Mouse (Mus musculus) G1E-ER4 (cell line): ENCODE measurements around the gene Wfdc1. TPM values are rescaled to one million over a fixed set of nuclear protein-coding genes. Genes with fewer than 3 reads are reported as not detected.

ENCODE experiments used
- GATA1 ChIP-seq: IDR thresholded peaks from one replicate; pipeline ENCODE4 v1.8.0; 2012; ENCODE audit warnings: low read length, inconsistent platforms
- polyA plus RNA-seq: library from polyadenylated mRNA; stranded (reverse); fragments of >175 nt; gene quantifications from 2 replicates; pipeline ENCODE4 v1.2.3, GENCODE M21; 2012

Gene Wfdc1
- polyA plus RNA-seq = not detected in 2 replicates

DNA sequence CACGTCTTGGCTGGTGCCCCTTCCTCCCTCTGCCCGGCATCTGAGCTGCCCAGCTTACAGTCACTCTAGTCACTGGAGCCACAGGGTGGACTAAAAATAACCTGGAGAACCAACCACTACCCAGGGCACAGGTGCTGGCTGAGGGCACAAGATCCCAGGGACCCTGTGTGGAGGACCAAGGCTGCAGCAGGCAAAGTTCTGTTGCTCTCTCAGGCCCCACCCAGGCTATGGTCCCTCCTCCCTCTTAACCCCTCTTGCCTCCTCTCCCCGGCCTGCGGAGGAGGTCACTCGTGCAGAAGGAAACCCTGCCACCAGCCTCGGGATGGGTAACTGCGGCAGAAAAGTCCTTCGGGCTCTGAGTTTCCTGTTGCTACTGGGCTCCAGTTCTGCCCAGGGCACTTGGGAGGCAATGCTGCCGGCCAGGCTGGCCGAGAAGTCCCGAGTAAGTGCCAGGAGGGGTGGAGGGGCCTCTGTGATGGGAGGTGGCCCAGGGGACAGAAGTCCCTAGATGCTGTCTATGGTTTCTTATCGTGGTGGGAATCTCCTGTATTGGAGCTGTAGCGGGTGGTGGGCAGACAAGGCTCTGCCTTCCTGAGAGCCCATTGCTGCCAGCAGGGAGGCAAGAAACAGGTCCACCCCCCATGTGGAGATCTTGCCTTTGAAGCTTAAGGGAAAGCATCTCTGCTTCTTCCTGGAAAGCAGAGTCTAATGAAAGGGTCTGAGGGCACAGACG is at the start of gene Wfdc1:
Wfdc1 (plus strand) TSS at position 147 of the 733 bp plus-strand sequence.
- no peak for TF ChIP-seq GATA1

DNA sequence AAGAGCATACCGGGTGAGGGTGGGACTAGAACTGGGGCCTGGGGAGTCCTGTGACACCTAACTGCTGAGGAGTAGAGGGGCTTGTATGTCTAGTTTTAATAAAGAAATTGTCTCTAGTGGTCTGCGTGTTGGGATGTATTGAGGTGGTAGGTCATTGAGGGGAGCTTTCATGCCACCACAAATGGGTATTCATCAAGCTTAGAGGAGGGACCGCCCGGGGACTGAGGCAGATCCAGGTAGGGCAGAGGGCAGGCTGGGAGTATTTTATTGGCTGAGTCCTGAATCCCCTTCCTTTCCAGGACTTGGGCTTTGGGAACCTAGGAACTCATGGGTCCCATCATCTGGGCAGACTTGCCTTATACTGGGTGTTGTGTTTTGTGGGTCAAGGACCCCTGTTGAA is 49.4 kb upstream of the Wfdc1 start:
- TF ChIP-seq GATA1 = no peak

DNA sequence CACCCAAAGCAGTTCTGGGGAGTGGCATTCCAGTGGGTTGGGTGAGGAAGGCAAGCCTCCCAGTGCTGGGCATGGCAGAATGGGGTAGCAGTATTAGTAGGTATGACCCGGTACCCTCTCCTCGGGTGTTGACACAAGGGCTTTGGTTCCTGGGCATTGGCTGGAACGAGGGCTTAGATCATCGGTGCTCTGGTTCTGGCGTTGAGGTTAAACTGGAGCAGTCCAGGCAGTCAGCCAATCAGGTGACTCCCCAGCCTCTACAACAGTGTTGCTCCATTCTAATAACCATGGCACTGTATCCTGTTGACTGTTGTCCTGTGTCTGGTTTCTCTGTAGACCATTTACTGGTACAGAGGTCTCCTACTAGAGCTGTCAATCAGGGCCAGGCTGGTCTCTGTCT is 48.6 kb upstream of the Wfdc1 start:
- no peak for TF ChIP-seq GATA1

DNA sequence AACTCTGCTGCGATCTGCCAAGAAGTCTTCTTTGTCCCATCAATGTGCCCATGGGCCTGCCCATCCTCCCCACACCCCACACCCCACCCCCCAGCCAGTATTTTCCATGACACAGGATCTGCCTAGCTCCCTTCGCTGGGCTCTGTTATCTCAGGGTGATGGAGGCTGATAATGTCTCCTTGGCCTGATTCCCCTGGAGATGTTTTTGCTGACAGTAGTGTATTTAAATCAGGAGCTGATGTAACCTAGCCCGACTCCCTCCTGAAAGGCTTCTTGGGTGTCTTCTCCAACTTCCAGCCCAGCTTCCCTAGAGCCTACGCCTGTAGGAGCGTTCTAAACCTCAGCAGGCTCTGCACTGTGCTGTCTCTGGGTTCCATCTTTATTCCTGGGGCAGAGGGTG is 47.3 kb upstream of the Wfdc1 start:
- no peak for TF ChIP-seq GATA1

DNA sequence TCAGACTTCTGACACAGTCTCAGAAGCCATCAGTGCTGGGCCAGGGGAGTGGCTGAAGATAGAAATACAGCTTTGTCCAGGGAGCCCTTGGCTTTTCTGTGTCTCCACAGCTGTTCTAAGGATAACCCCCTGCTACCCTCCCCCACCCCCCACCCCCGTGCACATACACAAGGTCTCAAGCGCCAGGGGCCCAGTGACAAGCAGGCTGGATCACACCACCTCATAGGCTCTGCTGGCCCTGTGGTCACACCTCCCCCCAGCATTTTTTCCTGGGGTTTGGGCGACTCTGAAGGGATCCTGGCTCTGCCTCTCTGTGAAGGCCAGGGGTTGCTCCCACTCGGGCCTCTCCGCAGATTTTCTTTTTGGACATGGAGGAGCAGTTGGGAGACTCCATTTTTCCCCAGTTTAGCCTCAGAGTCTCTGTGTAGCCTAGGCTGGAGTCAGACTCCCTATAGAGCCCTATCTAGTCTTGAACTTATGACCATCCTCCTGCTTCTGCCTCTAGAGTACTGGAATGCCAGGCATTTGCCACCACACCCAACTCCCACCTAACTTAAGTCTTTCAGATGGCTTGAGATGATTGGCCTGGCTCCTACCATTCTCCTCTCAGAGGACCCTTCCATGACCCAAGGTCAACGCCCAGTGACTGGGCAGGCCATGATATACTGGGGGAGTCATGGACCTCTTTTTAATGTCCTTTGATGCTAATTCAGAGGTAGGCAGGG is 45.9 kb upstream of the Wfdc1 start:
- no peak for TF ChIP-seq GATA1

DNA sequence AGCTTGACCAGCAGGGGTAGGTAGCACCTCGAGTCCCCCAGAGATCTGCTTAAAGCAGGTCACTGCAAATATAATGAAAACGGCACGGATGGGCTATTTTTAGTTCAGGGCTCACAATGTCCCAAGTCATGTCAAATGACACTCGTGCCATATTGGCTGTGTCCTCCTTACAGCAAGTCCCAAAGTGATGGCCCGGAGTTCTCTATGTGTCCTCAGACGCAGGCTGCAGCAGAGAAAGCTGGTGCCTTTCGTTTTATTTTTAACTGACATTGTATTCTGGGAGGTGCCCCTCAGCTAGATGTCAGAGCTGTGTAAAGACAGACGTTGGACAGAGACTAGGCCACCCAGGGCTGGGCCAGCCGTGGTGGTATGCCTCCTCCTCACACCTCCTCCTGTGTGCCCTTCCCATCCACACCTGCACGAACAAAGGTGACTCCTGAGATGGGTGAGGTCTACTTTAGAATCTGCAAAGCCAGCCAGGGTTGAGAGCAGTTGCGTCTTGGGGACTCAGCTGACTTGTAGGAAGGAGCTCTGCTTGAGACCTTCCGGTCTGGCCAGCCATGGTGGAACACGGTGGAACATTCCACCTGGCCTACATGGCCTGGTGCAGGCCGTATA is 45.2 kb upstream of the Wfdc1 start:
- TF ChIP-seq GATA1 = no peak

DNA sequence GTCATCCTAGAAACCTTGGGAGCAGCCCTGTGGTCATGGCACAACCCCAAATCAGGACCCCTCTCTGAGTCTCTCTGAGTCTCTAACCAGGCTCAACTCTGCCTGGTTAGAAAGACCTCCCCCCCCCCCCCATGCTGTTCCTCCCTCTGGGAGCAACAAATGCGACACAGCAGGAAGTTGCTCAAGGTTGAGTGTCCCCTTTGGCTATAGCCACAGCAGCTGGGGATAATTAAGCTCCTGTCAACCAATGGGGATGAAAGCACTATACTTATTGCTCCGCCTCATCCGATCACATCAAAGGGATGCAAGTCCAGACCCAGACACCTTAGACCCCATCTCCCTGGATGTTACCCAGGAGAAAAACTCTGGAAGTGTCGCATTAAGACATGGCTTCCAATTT is 43.6 kb upstream of the Wfdc1 start:
- TF ChIP-seq GATA1 = no peak

DNA sequence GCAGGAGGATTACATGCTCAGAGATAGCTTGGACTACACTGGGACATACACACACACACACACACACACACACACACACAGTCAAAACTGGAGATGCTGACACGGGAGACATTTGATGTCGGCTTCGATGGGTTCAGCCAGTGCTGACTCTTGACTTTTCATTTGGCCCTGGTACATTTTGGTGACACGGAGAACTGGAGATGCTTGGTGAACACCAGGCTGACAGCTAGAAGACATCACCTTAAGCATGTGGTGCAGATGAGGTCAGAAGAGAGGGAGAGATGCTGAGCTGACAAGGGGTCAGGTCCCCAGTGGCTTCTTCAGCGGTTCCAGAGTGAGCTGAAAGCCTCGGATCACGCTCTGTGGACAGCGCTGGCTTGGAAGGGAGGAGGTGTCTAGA is 43.1 kb upstream of the Wfdc1 start:
- no peak for TF ChIP-seq GATA1

DNA sequence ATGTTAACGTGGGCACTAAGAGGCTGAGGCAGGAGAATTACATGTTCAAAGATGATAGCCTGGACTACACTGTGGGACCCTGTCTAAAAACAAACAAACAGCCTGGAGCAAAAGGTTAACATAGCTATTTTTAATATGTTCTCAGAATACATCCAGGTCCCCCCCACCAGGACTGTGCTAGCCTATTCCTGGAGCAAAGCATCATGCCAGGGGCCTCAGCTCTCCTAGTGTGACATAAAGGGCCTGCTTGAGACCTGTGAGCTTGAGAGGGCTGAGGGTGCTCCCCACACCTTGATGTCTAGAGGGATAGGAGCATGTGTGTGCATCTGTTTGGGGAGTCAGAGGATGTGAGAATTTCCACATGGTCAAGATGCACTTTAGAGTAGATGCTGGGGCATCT is 42.4 kb upstream of the Wfdc1 start:
- no peak for TF ChIP-seq GATA1

DNA sequence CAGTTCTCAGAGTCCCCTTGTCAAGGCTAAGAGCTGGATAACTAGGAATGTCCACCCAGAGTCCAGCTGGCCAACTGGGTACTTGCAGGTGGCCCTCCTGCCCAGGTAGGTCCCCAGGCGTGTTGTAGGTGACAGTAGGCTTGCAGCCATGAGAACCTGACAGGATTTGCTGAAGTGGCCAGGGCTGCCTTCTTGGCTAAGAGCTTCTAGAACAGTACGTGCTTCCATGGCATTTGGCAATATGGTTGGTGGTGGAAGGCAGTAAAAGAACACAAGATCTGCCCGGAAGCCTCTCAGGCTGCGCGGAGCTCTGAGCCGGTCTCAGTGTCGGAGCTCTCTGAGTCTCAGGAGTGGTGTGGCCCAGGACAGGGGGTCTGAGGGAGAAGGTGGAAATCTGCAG is 41.2 kb upstream of the Wfdc1 start:
- no peak for TF ChIP-seq GATA1

DNA sequence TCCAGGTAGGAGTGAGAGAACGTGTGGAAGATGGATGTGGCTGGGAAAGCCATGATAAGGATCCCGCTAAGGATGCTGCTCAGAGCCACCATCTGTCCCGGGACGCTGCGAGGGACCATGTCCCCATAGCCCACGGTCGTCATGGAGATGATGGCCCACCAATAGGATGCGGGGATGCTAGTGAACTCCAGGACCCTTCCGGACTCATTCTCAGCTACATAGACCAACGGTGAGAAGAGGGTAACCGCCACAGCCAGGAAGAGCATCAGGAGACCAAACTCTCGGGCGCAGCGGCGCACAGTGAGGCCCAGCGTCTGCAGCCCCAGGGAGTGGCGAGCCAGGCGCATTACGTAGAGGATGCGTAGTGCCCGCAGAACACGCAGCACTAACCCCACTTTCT is 40.4 kb upstream of the Wfdc1 start:
- TF ChIP-seq GATA1 = no peak

DNA sequence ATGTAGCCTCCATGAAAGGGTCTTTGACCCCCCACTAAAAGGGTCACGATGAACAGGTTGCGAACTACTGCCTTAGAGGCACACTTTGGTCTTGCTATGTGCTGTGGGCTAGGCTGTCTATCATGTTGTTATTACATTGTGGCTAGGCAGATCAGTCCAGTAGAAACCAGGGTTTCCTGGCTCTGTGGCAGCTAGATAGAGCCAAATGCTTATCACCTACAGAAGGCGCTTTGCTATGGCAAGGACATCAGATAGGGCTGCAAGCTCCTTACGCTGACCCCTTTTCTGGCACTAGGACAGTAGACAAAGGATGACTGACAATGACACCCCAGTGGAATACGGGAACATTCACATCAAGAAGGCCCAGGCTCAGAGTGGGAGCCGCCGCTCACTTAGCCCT is 39.0 kb upstream of the Wfdc1 start:
- TF ChIP-seq GATA1 = no peak

DNA sequence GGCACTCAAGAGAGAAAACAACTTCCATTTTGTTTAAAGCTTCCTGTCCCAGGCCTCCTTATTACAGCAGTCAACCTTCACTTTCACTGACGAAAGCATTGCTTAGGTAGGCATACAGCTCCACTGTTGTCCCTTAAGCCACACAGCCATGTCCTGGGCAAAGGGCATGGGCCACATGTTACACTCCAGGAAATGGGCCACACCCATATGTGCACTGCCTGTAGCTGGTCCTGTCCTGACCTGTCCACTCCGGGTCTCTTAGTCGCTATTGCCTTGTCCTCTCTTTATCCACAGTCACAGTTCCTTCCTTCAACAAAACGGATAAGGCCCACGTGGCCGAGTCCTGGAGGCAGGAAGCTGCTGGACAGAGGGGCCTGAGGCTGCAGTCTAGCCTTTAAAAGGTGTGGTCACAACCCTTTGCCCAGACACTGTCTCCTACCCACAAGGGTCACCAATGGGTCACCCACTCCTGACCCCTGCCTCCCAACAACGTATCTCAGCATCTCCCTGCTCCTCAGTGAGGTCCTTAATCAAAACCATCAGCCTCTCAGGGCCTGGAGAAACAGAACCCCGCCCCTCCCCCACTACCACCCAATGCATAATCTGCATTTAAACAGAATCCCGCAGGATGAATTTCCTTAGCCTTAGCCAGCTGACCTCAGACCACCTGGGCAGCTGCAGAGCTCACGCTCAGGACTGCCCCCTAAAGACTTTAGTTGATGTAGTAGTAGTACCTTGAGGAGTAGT is 38.4 kb upstream of the Wfdc1 start:
- TF ChIP-seq GATA1 = no peak

DNA sequence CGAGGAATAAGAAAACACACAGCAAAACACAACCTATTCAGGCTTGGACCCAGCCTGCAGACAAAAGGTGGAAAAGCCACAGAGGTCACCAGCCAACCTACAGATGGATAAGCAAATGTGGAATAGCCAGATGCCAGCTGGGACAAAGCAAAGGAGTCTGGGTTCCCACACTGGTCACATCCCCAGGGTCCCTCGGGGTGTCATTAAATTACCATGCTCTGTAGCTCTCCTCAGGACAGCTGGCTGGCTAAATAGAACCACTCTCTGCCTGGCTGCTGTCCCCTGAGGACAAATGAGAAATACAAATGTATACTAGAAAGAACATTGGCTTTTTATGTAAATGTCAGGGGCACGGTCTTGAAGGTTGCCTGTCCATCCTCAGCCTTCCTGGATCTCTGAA is 35.3 kb upstream of the Wfdc1 start:
- TF ChIP-seq GATA1 = no peak

DNA sequence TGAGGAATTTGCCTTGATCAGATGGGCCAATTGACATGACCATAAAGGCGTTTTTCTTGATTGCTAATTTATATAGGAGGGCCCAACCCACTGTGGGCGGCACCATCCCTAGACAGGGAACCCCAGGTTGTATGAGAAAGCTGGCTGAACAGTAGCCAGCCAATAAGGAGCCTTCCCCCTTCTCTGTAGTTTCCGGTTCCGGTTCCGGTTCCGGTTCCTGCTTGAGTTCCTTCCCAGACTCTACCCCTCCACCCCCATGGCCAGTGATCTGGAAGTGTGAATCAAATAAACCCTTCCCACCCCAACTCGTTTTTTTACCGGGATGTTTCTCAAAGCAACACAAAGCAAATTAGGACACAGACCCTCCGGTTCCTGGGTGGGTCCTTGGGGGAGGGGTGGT is 33.9 kb upstream of the Wfdc1 start:
- TF ChIP-seq GATA1 = no peak

DNA sequence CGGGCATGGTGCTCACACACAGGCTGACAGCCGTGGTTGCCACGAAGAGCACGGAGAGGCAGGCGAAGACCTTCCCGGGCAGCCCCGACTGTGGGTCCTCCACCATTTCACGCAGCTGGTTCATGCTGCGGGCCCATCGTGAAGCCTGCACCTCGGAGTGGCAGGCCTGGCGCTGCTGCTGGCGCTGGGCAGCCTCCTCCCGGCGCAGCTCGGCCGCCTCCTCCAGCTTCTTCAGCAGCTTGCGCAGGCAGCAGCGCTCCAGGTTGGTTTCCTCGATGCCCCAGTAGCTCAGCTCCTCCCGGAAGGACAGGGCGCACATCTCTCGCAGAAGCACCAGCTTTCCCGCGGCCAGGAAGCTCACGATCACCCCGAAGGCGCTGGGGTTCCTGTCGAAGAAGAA is 33.3 kb upstream of the Wfdc1 start:
- TF ChIP-seq GATA1 = no peak
